Mouse (Mus musculus): ENCODE measurements around the gene Tmem217. TPM values are rescaled to one million over a fixed set of nuclear protein-coding genes. Genes with fewer than 3 reads are reported as not detected.

Gene Tmem217
- polyA plus RNA-seq, 1 experiment: not detected

DNA sequence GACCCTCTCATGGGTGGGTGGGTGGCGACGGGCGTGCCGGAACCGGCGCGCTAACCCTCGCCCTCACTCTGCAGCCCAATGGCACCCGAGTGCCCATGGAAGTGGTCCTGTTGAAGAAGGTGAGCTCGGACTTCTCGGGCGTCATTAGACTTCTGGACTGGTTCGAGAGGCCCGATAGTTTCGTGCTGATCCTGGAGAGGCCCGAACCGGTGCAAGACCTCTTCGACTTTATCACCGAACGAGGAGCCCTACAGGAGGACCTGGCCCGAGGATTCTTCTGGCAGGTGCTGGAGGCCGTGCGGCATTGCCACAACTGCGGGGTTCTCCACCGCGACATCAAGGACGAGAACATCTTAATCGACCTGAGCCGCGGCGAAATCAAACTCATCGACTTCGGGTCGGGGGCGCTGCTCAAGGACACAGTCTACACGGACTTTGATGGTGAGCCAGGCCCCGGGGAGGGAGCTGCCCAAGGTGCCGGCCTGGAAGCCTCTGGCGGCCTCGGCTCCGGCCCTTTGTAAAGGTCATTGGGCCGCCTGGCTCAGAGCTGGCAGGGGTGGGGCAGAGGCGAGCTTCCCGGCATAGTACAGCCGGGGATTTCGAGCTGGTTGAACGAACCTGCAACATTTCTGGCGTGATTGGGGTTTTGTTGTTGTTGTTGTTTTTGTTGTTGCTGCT is 60.5 kb downstream of the Tmem217 start:
- peaks cover 17% of the 10 kb centered on the region for H3K4me1 ChIP-seq (ENCODE audit: control insufficient read depth, insufficient read depth, insufficient read length)
- peak in 1 of 2 experiments; percentile 32 for DNase-seq (ENCODE audit: low read depth in 1 of 2, low spot score in 2 of 2)
- under 1% methylated on average over 48 of the region's 48 CpGs for WGBS
- TF ChIP-seq CTCF (IDR thresholded peaks at IDR 0.05; ENCODE audit: extremely low read depth, insufficient read depth, insufficient read length, insufficient replicate concordance): no peak
- no peak for TF ChIP-seq POLR2A (IDR thresholded peaks at IDR 0.05; ENCODE audit: low read depth, low read length)
- H3K27me3 ChIP-seq (ENCODE audit: control insufficient read depth, insufficient read depth, low read length): no peaks in the 10 kb centered on the region
- peak overlapping the region; percentile 91 for H3K27ac ChIP-seq (ENCODE audit: insufficient read depth, low read length)
- H3K36me3 ChIP-seq (ENCODE audit: control insufficient read depth, insufficient read depth, low read length): peaks cover 16% of the 10 kb centered on the region
- H3K4me3 ChIP-seq (ENCODE audit: extremely low read depth, insufficient read depth, insufficient read length): peak overlapping the region; percentile 93

DNA sequence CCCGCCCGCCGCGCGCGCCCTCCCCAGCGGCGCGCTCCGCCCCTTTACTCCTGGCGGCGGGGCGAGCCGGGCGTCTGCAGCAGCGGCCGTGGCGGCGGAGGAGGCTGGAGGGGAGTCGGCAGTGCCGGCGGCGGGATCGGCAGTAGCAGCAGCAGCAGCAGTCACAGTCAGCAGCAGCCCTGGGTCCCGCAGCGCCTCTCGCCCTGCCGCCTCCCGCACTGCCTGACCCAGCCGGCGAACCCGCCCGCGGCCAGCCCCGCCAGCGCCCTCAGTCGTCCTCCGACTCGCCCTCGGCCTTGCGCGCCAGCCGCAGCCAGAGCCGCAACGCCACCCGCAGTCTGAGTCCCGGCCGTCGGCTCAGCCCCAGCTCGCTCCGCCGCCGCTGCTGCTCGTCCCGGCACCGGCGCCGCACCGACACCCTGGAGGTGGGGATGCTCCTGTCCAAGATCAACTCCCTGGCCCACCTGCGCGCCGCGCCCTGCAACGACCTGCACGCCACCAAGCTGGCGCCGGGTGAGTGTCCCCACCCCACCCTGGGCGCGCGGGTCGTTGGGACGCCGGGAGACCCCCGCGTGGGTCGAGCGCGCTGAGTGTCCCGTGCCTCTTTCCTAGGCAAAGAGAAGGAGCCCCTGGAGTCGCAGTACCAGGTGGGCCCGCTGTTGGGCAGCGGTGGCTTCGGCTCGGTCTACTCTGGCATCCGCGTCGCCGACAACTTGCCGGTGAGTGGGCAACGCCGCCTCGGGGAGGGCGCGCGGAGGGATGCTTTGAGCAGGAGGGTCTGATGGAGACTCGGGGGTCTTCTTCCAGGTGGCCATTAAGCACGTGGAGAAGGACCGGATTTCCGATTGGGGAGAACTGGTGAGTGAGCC is 61.2 kb downstream of the Tmem217 start, which contains the start of gene Pim1:
Pim1 (plus strand) TSS at position 41 of the 869 bp plus-strand sequence.
- Histone ChIP-seq H3K27ac (ENCODE audit: insufficient read depth, low read length) (peak within 1 kb of the TSS; percentile 91), H3K27me3 (ENCODE audit: control insufficient read depth, insufficient read depth, low read length) (no peaks in the 10 kb centered on the region), H3K4me1 (ENCODE audit: control insufficient read depth, insufficient read depth, insufficient read length) (peaks cover 14% of the 10 kb centered on the region), H3K4me3 (ENCODE audit: extremely low read depth, insufficient read depth, insufficient read length) (peak within 1 kb of the TSS; percentile 93), H3K36me3 (ENCODE audit: control insufficient read depth, insufficient read depth, low read length) (peaks cover 16% of the 10 kb centered on the region)
- no peak for DNase-seq (ENCODE audit: low read depth in 1 of 2, low spot score in 2 of 2)
- TF ChIP-seq POLR2A (IDR thresholded peaks at IDR 0.05; ENCODE audit: low read depth, low read length) (peak; percentile 97), CTCF (IDR thresholded peaks at IDR 0.05; ENCODE audit: extremely low read depth, insufficient read depth, insufficient read length, insufficient replicate concordance) (no peak)
- WGBS: under 1% methylated on average over 75 of the region's 99 CpGs

DNA sequence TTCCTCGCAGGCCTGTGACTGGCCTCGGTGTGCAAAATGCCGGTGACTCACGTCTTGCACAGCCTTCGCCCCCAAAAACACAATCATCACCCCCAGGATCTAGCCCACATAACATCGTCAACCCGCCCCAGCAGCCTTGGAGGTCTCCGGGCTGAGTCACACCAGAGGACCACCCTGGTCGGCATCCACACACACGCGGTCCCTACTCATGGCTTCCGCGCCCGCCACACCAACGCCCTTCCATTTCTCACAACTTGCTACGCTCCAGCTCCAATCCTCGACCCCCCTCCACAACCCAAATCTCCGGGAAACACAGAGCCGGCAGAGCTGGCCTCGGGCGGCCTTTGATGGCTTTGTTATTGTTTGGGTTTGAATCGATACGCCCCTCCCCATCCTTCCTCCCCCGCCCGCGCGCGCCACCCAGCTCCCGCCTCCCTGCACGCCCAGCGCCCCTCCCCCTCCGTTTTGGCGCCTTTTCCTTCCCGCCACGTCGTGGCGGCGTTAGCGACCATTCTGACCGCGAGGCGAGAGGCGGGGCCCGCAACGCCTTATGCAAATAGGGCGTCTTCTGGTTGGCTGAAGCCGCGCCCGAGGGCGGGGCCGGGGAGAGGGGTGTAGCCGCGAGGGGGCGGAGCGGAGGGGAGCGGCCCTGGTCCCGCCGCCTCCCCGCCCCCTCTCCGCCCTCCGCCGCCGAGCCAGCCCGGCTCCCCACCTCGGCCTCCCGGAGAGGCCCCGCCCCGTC is 62.0 kb downstream of the Tmem217 start:
- peaks cover 14% of the 10 kb centered on the region for H3K4me1 ChIP-seq (ENCODE audit: control insufficient read depth, insufficient read depth, insufficient read length)
- no peaks in the 10 kb centered on the region for H3K27me3 ChIP-seq (ENCODE audit: control insufficient read depth, insufficient read depth, low read length)
- TF ChIP-seq POLR2A (IDR thresholded peaks at IDR 0.05; ENCODE audit: low read depth, low read length) (no peak), CTCF (IDR thresholded peaks at IDR 0.05; ENCODE audit: extremely low read depth, insufficient read depth, insufficient read length, insufficient replicate concordance) (no peak)
- peak overlapping the region; percentile 87 for H3K27ac ChIP-seq (ENCODE audit: insufficient read depth, low read length)
- DNase-seq (ENCODE audit: low read depth in 1 of 2, low spot score in 2 of 2): peak; percentile 97 to 98
- H3K36me3 ChIP-seq (ENCODE audit: control insufficient read depth, insufficient read depth, low read length): peaks cover 16% of the 10 kb centered on the region
- under 1% methylated on average over 56 of the region's 68 CpGs for WGBS
- peak overlapping the region; percentile 89 for H3K4me3 ChIP-seq (ENCODE audit: extremely low read depth, insufficient read depth, insufficient read length)

DNA sequence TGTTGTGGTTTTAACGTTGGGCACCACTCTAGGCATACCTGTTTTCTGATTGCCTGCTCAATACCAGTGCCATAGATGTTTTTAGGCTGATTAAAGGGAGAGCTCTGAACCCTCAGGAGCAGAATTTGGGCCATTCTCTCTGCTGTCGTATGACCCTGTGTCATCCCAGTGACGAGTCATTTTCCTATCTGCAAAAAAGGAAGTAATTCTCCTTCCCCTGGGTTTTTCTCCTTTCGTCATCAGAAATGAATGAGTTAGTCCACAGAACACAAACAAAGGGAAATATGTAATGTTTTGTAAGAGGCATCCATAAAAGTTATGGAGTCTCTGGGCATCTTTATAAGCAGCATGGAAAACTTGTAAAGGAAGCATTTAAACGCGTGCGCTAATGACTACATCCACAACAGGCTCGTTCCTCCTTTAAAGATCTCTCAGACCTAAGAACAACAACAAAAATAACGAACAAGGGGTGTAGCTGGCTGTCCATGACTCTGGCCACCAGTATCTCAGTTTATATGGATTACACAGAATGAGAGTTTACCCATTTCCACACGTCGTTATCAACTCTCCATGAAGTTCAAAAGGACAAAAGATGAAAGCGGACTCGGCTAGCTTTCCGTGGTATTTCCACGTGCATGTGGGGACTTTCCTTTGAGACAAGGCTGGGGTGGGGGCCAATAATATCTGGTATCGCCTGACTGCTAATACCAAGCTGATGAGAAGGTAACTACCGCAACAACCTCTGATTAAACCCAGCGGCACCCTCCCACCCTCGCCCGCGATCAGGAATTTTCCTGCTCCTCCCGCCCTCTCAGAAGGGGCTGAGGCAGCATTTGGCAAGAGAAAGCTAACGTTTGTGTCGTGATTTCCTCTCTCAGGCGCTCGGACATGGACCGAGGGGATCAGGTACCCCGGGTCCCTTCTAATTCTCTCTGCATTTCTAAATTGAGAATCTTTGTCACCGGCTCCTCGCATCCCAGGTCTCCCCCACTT is 62.9 kb downstream of the Tmem217 start:
- Histone ChIP-seq H3K27me3 (ENCODE audit: control insufficient read depth, insufficient read depth, low read length) (no peaks in the 10 kb centered on the region), H3K27ac (ENCODE audit: insufficient read depth, low read length) (peak overlapping the region; percentile 87), H3K36me3 (ENCODE audit: control insufficient read depth, insufficient read depth, low read length) (peaks cover 12% of the 10 kb centered on the region), H3K4me1 (ENCODE audit: control insufficient read depth, insufficient read depth, insufficient read length) (peaks cover 9% of the 10 kb centered on the region), H3K4me3 (ENCODE audit: extremely low read depth, insufficient read depth, insufficient read length) (peak overlapping the region; percentile 89)
- DNase-seq (ENCODE audit: low read depth in 1 of 2, low spot score in 2 of 2): no peak
- WGBS: 2% methylated on average over 30 of the region's 30 CpGs
- no peak for TF ChIP-seq CTCF (IDR thresholded peaks at IDR 0.05; ENCODE audit: extremely low read depth, insufficient read depth, insufficient read length, insufficient replicate concordance)

DNA sequence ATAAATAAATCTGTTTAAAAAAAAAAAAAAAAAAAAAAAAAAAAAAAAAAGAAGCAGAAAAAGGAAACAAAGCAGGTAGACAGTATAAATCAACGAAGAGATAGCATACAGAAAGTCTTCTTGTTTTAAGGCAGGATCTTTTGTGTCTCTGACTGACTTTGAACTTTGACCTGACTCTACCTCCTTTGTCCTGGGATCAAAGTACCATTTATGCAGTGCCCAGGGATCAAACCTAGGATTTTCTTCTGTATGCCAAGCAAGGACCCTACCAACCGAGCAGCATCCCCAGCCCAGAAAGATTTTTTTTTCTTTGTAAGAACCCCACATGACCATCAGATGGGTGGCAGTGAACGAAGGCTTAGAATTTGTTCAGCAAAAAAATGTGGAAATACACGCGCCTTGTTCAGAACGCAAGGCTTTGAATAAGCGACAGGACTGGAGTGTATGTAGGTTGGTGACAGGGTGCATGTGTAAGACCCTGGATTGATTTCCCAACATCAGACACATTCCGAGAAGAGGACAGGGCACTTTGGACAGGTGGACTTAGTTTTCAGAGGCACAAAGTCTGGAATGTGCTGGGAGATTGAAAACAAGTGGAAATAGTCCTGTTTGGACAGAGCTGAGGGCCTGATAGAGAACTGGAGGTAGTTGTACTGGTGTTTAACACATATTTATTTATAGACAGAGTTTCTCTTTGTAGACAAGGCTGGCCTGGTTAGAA is 63.8 kb downstream of the Tmem217 start:
- Histone ChIP-seq H3K4me1 (ENCODE audit: control insufficient read depth, insufficient read depth, insufficient read length) (peaks cover 5% of the 10 kb centered on the region), H3K27me3 (ENCODE audit: control insufficient read depth, insufficient read depth, low read length) (no peaks in the 10 kb centered on the region), H3K4me3 (ENCODE audit: extremely low read depth, insufficient read depth, insufficient read length) (no peak overlapping the region), H3K36me3 (ENCODE audit: control insufficient read depth, insufficient read depth, low read length) (peaks cover 6% of the 10 kb centered on the region), H3K27ac (ENCODE audit: insufficient read depth, low read length) (no peak overlapping the region)
- WGBS: 84% methylated on average over 8 of the region's 8 CpGs
- DNase-seq (ENCODE audit: low read depth in 1 of 2, low spot score in 2 of 2): no peak
- TF ChIP-seq CTCF (IDR thresholded peaks at IDR 0.05; ENCODE audit: extremely low read depth, insufficient read depth, insufficient read length, insufficient replicate concordance) (no peak), POLR2A (IDR thresholded peaks at IDR 0.05; ENCODE audit: low read depth, low read length) (no peak)

Data from spleen, adult 2 months (tissue).